Mouse (Mus musculus) lung, postnatal 10 days (tissue): ENCODE data around the gene Bicd2.

Experiments
- DNase-seq: peaks from one replicate; pipeline ENCODE4 v3.0.0; 2021

The Bicd2 gene

GRCm38 (mm10) chr13:49402628-49403027, 61.2 kb downstream of the Bicd2 start:
- DNase-seq, result no peak

GRCm38 (mm10) chr13:49407795-49408194, 66.4 kb downstream of the Bicd2 start:
- no peak for DNase-seq

- peak; percentile 99 for DNase-seq
Observed at GRCm38 (mm10) chr13:49420754-49421605, 79.6 kb downstream of the Bicd2 start, which contains the start of gene Ippk. Gene Ippk, plus strand, starts transcription at chr13:49421249.

- peak; percentile 31 for DNase-seq
Observed at GRCm38 (mm10) chr13:49421606-49421917, 80.2 kb downstream of the Bicd2 start.

- DNase-seq, result no peak
Observed at GRCm38 (mm10) chr13:49421959-49422358, 80.6 kb downstream of the Bicd2 start.

GRCm38 (mm10) chr13:49426736-49427135, 85.4 kb downstream of the Bicd2 start:
- no peak for DNase-seq

GRCm38 (mm10) chr13:49428042-49428675, 86.8 kb downstream of the Bicd2 start:
- DNase-seq, result peak; percentile 11

- DNase-seq, result peak; percentile 40
Observed at GRCm38 (mm10) chr13:49430529-49430928, 89.1 kb downstream of the Bicd2 start.

- DNase-seq, result no peak
Observed at GRCm38 (mm10) chr13:49433268-49434029, 92.1 kb downstream of the Bicd2 start.

- DNase-seq, result no peak
Observed at GRCm38 (mm10) chr13:49435745-49436144, 94.4 kb downstream of the Bicd2 start.

GRCm38 (mm10) chr13:49436170-49436569, 94.8 kb downstream of the Bicd2 start:
- DNase-seq, result no peak
